Mouse (Mus musculus) ES-E14 (cell line): ENCODE measurements around the gene Lrmp.

Source experiments
- CHD2 ChIP-seq: IDR thresholded peaks from 2 replicates; pipeline ENCODE4 v1.6.1; 2014; ENCODE audit warnings: mild to moderate bottlenecking, low read depth, low read length, inconsistent platforms
- HCFC1 ChIP-seq: IDR thresholded peaks from 2 replicates; pipeline ENCODE4 v1.6.1; 2012; ENCODE audit warnings: low read length, inconsistent platforms, borderline replicate concordance; ENCODE audit not compliant: insufficient read depth
- ZC3H11A ChIP-seq: IDR thresholded peaks from 2 replicates; pipeline ENCODE4 v1.6.1; 2012; ENCODE audit warnings: low read depth, mild to moderate bottlenecking, inconsistent platforms, low read length, borderline replicate concordance
- ZNF384 ChIP-seq: IDR thresholded peaks from 2 replicates; pipeline ENCODE4 v1.6.1; 2012; ENCODE audit warnings: low read depth, low read length, inconsistent platforms

DNA sequence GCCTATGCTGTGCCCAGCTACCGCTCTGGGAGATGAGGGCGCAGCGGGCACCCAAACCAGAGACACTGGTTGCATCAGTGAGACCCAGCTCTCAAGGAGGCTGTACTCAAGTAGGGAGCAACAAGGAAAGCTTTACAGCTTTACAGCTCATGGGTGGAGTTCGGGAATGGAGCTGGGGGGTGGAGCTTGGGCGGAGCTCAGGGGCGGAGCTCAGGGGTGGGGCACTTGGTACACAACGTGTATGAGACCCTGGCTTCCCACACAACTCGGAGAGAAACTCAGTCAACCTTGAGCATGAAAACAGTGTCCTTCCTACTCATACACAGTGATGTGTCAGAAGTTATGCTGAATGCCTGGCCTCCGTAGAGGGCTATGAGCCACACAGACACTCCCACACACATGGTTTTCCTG, 60.1 kb downstream of the Lrmp start:
- TF ChIP-seq HCFC1 (no peak), ZC3H11A (no peak), ZNF384 (no peak), CHD2 (no peak)
